Comparison of ENCODE assay signal across 8 mouse cellular contexts in the genomic region with DNA sequence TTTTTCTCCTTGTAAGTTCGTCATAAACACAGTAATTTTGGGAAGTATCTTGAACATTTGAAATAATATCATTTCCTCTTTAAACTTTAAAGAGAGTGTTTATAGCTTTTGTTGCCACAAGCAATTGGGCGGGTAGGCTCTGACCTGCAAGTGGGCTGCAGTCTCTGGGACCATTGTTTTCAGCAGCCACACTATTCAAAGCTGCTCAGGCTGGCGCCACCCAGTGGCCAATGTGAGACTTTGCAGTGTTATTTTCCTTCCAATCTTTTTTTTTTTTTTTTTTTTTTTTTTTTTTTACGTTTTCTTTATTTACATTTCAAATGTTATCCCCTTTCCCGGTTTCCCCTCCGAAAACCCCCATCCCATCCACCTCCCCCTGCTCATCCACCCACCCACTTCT. TPM values are rescaled to one million over a fixed set of nuclear protein-coding genes. Genes with fewer than 3 reads are reported as not detected.
DNase-seq lines count a peak whose midpoint lies in the region; ATAC-seq and TF ChIP-seq lines count a peak whose summit lies in the region.

No protein-coding gene starts in this region.

- H3K4me1 ChIP-seq in limb, embryonic 11.5 days (ENCODE audit: control insufficient read depth, insufficient read depth, low read length) = no peaks in the 10 kb centered on the region

- H3K4me2 ChIP-seq in limb, embryonic 11.5 days (ENCODE audit: low read depth, severe bottlenecking) = no peak overlapping the region

- intact Hi-C loops in left cerebral cortex, adult 2 months (cut with DNase I) = no loop called here
- intact Hi-C loops in left cerebral cortex, postnatal 14 days (cut with DNase I) = no loop called here

- no peaks in the 10 kb centered on the region for H3K27me3 ChIP-seq in limb, embryonic 11.5 days (ENCODE audit: control insufficient read depth, insufficient read depth, low read length)

- 17% methylated on average over 6 of the region's 6 CpGs for WGBS in limb, embryonic 11.5 days

- H3K9me3 ChIP-seq in limb, embryonic 11.5 days (ENCODE audit: control insufficient read depth, low read length) = no peaks in the 10 kb centered on the region

- no peak for ATAC-seq in limb, embryonic 11.5 days (ENCODE audit: insufficient number of reproducible peaks, low FRiP score, low TSS enrichment, low read depth)

- H3K4me3 ChIP-seq in left cerebral cortex, adult 2 months = no peak overlapping the region
- no peak overlapping the region for H3K4me3 ChIP-seq in limb, embryonic 11.5 days (ENCODE audit: low read depth, low read length)

- peak; percentile 61 for TF ChIP-seq CTCF in left cerebral cortex, adult 2 months (IDR thresholded peaks at IDR 0.05)

- no peak overlapping the region for H3K27ac ChIP-seq in left cerebral cortex, adult 2 months
- no peak overlapping the region for H3K27ac ChIP-seq in limb, embryonic 11.5 days (replicated peaks; ENCODE audit: low read depth, low read length)

- no peaks in the 10 kb centered on the region for H3K36me3 ChIP-seq in limb, embryonic 11.5 days (ENCODE audit: control insufficient read depth, insufficient read depth, low read length)

- DNase-seq in cerebellum, adult 11 months = peak; percentile 5
- no peak for DNase-seq in cerebellum, adult 9-10 months
- DNase-seq in left cerebral cortex, adult 2 months (ENCODE audit: extremely low spot score in 1 of 2, low spot score in 2 of 2) = no peak
- no peak for DNase-seq in left cerebral cortex, postnatal 14 days (ENCODE audit: low spot score in 2 of 2)
- peak; percentile 49 for DNase-seq in brain, adult 2 months (ENCODE audit: low read depth, low spot score)
- DNase-seq in limb, embryonic 11.5 days (ENCODE audit: low spot score) = peak; percentile 58
- peak; percentile 18 for DNase-seq in thymus, postnatal 14 days
- DNase-seq in layer of hippocampus, adult 9-11 months = no peak

- no peak overlapping the region for H3K9ac ChIP-seq in limb, embryonic 11.5 days (ENCODE audit: low read length)

RNA-seq across cellular contexts. Expression of gene Yipf6, which starts 17.8 kb away (rescaled TPM):
- 10 to 100 TPM; 36.0 to 37.2 TPM for total RNA-seq in left cerebral cortex, adult 2 months (2021)
- total RNA-seq in left cerebral cortex, postnatal 14 days (2021) = 10 to 100 TPM; 33.2 to 37.6 TPM
- polyA plus RNA-seq in limb, embryonic 11.5 days (2014; fragmentation: Nextera tagmentation; extraction: Ambion mirVana) = 15.8 and 16.6 TPM in 2 replicates

RNA-seq across cellular contexts. Expression of gene Stard8, which starts 49.1 kb away (rescaled TPM):
- total RNA-seq in left cerebral cortex, adult 2 months (2021) = 10 to 100 TPM; 49.6 to 49.7 TPM
- 10 to 100 TPM; 21.8 to 36.0 TPM for total RNA-seq in left cerebral cortex, postnatal 14 days (2021)
- 4.3 and 5.1 TPM in 2 replicates for polyA plus RNA-seq in limb, embryonic 11.5 days (2014; fragmentation: Nextera tagmentation; extraction: Ambion mirVana)

Comparison
In these comparisons a context has a peak if more than half of its experiments do, and no peak if none do; other contexts are left out.
1. DNase-seq: peak in cerebellum, adult 11 months (single experiment), brain, adult 2 months (single experiment), limb, embryonic 11.5 days (single experiment) and thymus, postnatal 14 days (single experiment); none in cerebellum, adult 9-10 months (single experiment), left cerebral cortex, adult 2 months (0 of 2), left cerebral cortex, postnatal 14 days (0 of 2) and layer of hippocampus, adult 9-11 months (single experiment).